Mouse (Mus musculus) intestine, embryonic 14.5 days (tissue): ENCODE data around the gene Ewsr1. TPM values are rescaled to one million over a fixed set of nuclear protein-coding genes. Genes with fewer than 3 reads are reported as not detected.

Source experiments
- ATAC-seq: fragments of 200-750 bp; cut with Nextera tagmentation; replicated peaks from 2 replicates; pipeline ENCODE4 v1.8.0; 2017; ENCODE audit warnings: low read depth, moderate number of reproducible peaks, moderate TSS enrichment, moderate library complexity; ENCODE audit not compliant: low FRiP score, low TSS enrichment
- DNase-seq: peaks from one replicate; pipeline ENCODE4 v3.0.0-alpha.2; 2018; ENCODE audit warnings: low spot score
- H3K27ac ChIP-seq: fragments of 300-500 bp; sonication (generic); 2 replicates; pipeline ENCODE4 v1.5.1; 2014; ENCODE audit warnings: low read depth, mild to moderate bottlenecking, control low read depth
- H3K27me3 ChIP-seq: fragments of 300-500 bp; sonication (generic); replicated peaks from 2 replicates; pipeline ENCODE4 v1.6.1; 2014; ENCODE audit warnings: low read length, control low read depth; ENCODE audit not compliant: control insufficient read depth, insufficient read depth
- H3K36me3 ChIP-seq: fragments of 300-500 bp; sonication (generic); 2 replicates; pipeline ENCODE4 v1.6.1; 2014; ENCODE audit warnings: low read length, control low read depth; ENCODE audit not compliant: control insufficient read depth, insufficient read depth
- H3K4me1 ChIP-seq: fragments of 300-500 bp; sonication (generic); replicated peaks from 2 replicates; pipeline ENCODE4 v1.6.1; 2014; ENCODE audit warnings: low read length, control low read depth, mixed read lengths; ENCODE audit not compliant: control insufficient read depth, insufficient read depth
- H3K4me2 ChIP-seq: fragments of 300-500 bp; sonication (generic); 2 replicates; pipeline ENCODE4 v1.6.1; 2014; ENCODE audit warnings: low read length
- H3K4me3 ChIP-seq: fragments of 300-500 bp; sonication (generic); 2 replicates; pipeline ENCODE4 v1.5.1; 2014; ENCODE audit warnings: low read depth, low read length, control low read depth, mixed read lengths
- H3K9ac ChIP-seq: fragments of 300-500 bp; sonication (generic); 2 replicates; pipeline ENCODE4 v1.6.1; 2014; ENCODE audit warnings: mild to moderate bottlenecking, low read length
- H3K9me3 ChIP-seq: fragments of 300-500 bp; sonication (generic); 2 replicates; pipeline ENCODE4 v1.6.1; 2016; ENCODE audit warnings: low read length, control low read depth; ENCODE audit not compliant: control insufficient read depth
- WGBS: fragments of 180-500 bp; shearing (Covaris S2); extraction: QIAGEN DNeasy Blood & Tissue Kit; methylation state at CpG from one replicate; pipeline ENCODE4 v1.1.7; 2014; 5-methylcytosine and 5-hydroxymethylcytosine counted together
- polyA plus RNA-seq: library from polyadenylated mRNA; unstranded; fragments of >200 nt; fragmentation: Nextera tagmentation; extraction: Ambion mirVana; gene quantifications from 2 replicates; pipeline ENCODE4 v1.2.1, GENCODE M21; 2014

Ewsr1 gene
- polyA plus RNA-seq, 1 experiment from 2014 or later: 373 TPM

GRCm38 (mm10) chr11:5058783-5059182 is 40.3 kb downstream of the Ewsr1 start:
- 33% methylated on average over 9 of the region's 9 CpGs for WGBS
- H3K4me2 ChIP-seq: no peak overlapping the region
- no peak overlapping the region for H3K9ac ChIP-seq
- H3K4me3 ChIP-seq: no peak overlapping the region
- H3K4me1 ChIP-seq: peaks cover 24% of the 10 kb centered on the region
- H3K9me3 ChIP-seq: no peaks in the 10 kb centered on the region
- H3K27ac ChIP-seq: no peak overlapping the region
- ATAC-seq (no peak), DNase-seq (no peak)
- no peaks in the 10 kb centered on the region for H3K36me3 ChIP-seq
- H3K27me3 ChIP-seq: peaks cover 82% of the 10 kb centered on the region

- peaks cover 76% of the 10 kb centered on the region for H3K27me3 ChIP-seq
Measured at GRCm38 (mm10) chr11:5057856-5058641, 41.0 kb downstream of the Ewsr1 start, which contains the start of gene Rasl10a. TSS of gene Rasl10a (plus strand) at chr11:5058128.

GRCm38 (mm10) chr11:5057541-5057855 is 41.6 kb downstream of the Ewsr1 start:
- Histone ChIP-seq H3K36me3 (no peaks in the 10 kb centered on the region), H3K9me3 (no peaks in the 10 kb centered on the region), H3K4me3 (peak overlapping the region; percentile 45), H3K9ac (no peak overlapping the region), H3K27ac (no peak overlapping the region), H3K4me2 (peak overlapping the region; percentile 72), H3K27me3 (peaks cover 70% of the 10 kb centered on the region), H3K4me1 (peaks cover 21% of the 10 kb centered on the region)
- no peak for DNase-seq
- WGBS: 22% methylated on average over 8 of the region's 8 CpGs
- ATAC-seq: no peak

More at GRCm38 (mm10) chr11:5057856-5058641, 41.0 kb downstream of the Ewsr1 start, which contains the start of gene Rasl10a:
- Histone ChIP-seq H3K4me1 (peaks cover 24% of the 10 kb centered on the region), H3K36me3 (no peaks in the 10 kb centered on the region), H3K4me3 (peak within 1 kb of the TSS; percentile 45), H3K4me2 (peak within 1 kb of the TSS; percentile 72), H3K9ac (peak within 1 kb of the TSS; percentile 39), H3K9me3 (no peaks in the 10 kb centered on the region), H3K27ac (no peak within 1 kb of the TSS)
- DNase-seq (peak; percentile 76), ATAC-seq (no peak)
- 2% methylated on average over 77 of the region's 77 CpGs for WGBS

GRCm38 (mm10) chr11:5057064-5057463 is 42.0 kb downstream of the Ewsr1 start:
- DNase-seq: no peak

GRCm38 (mm10) chr11:5055945-5056938 is 42.8 kb downstream of the Ewsr1 start:
- Histone ChIP-seq H3K9me3 (no peaks in the 10 kb centered on the region), H3K9ac (no peak overlapping the region), H3K27ac (no peak overlapping the region), H3K4me2 (no peak overlapping the region), H3K27me3 (peaks cover 61% of the 10 kb centered on the region), H3K4me1 (peaks cover 12% of the 10 kb centered on the region; the same call in 1 of the 2 replicates), H3K36me3 (no peaks in the 10 kb centered on the region), H3K4me3 (no peak overlapping the region)
- ATAC-seq (no peak), DNase-seq (no peak)
- WGBS: 48% methylated on average over 23 of the region's 23 CpGs

More at GRCm38 (mm10) chr11:5057064-5057463, 42.0 kb downstream of the Ewsr1 start:
- no peak overlapping the region for H3K4me3 ChIP-seq
- no peak for ATAC-seq
- no peak overlapping the region for H3K4me2 ChIP-seq
- no peaks in the 10 kb centered on the region for H3K36me3 ChIP-seq
- no peak overlapping the region for H3K27ac ChIP-seq
- H3K9ac ChIP-seq: no peak overlapping the region
- H3K4me1 ChIP-seq: peaks cover 17% of the 10 kb centered on the region
- H3K9me3 ChIP-seq: no peaks in the 10 kb centered on the region
- peaks cover 66% of the 10 kb centered on the region for H3K27me3 ChIP-seq
- 60% methylated on average over 8 of the region's 8 CpGs for WGBS

GRCm38 (mm10) chr11:5054874-5055273 is 44.2 kb downstream of the Ewsr1 start:
- Histone ChIP-seq H3K4me2 (no peak overlapping the region), H3K27ac (no peak overlapping the region), H3K4me1 (peaks cover 9% of the 10 kb centered on the region; the same call in 1 of the 2 replicates), H3K9me3 (no peaks in the 10 kb centered on the region), H3K27me3 (peaks cover 48% of the 10 kb centered on the region), H3K4me3 (no peak overlapping the region), H3K9ac (no peak overlapping the region), H3K36me3 (no peaks in the 10 kb centered on the region)
- DNase-seq (no peak), ATAC-seq (no peak)
- 57% methylated on average over 6 of the region's 6 CpGs for WGBS

- Histone ChIP-seq H3K9me3 (no peaks in the 10 kb centered on the region), H3K27ac (no peak overlapping the region), H3K4me1 (peaks cover 9% of the 10 kb centered on the region; the same call in 1 of the 2 replicates), H3K4me3 (no peak overlapping the region), H3K27me3 (peaks cover 40% of the 10 kb centered on the region), H3K4me2 (no peak overlapping the region), H3K9ac (no peak overlapping the region), H3K36me3 (no peaks in the 10 kb centered on the region)
- DNase-seq (no peak), ATAC-seq (no peak; the same call in 1 of the 2 replicates)
- WGBS: 85% methylated on average over 14 of the region's 14 CpGs
Measured at GRCm38 (mm10) chr11:5054151-5054550, 44.9 kb downstream of the Ewsr1 start.

- H3K27ac ChIP-seq: no peak overlapping the region
- no peak for ATAC-seq
Measured at GRCm38 (mm10) chr11:5052200-5052854, 46.7 kb downstream of the Ewsr1 start.

More at GRCm38 (mm10) chr11:5052200-5052854, 46.7 kb downstream of the Ewsr1 start:
- Histone ChIP-seq H3K9me3 (no peaks in the 10 kb centered on the region), H3K4me2 (no peak overlapping the region), H3K4me3 (no peak overlapping the region), H3K27me3 (peaks cover 24% of the 10 kb centered on the region), H3K36me3 (no peaks in the 10 kb centered on the region), H3K4me1 (no peaks in the 10 kb centered on the region), H3K9ac (no peak overlapping the region)
- DNase-seq: no peak
- WGBS: 67% methylated on average over 10 of the region's 10 CpGs
